Mouse (Mus musculus) liver, embryonic 13.5 days (tissue): ENCODE data around the gene Podn. TPM values are rescaled to one million over a fixed set of nuclear protein-coding genes. Genes with fewer than 3 reads are reported as not detected.
"Not testable (repeated sequence)": the region's sequence is repeated elsewhere in the genome, so short reads cannot be mapped to it uniquely, and the experiment has no call there.

ENCODE experiments used
- ATAC-seq: fragments of 200-750 bp; cut with Nextera tagmentation; 2 replicates; pipeline ENCODE4 v1.8.0; 2017; ENCODE audit warnings: low read depth, mild to moderate bottlenecking, moderate number of reproducible peaks, moderate library complexity
- DNase-seq: peaks from one replicate; pipeline ENCODE4 v3.0.0; 2022
- H3K27ac ChIP-seq: fragments of 300-500 bp; sonication (generic); 2 replicates; pipeline ENCODE4 v1.5.1; 2015; ENCODE audit warnings: moderate library complexity, mild to moderate bottlenecking, inconsistent platforms
- H3K27me3 ChIP-seq: fragments of 300-500 bp; sonication (generic); 2 replicates; pipeline ENCODE4 v1.6.1; 2015; ENCODE audit warnings: mild to moderate bottlenecking, inconsistent platforms
- H3K36me3 ChIP-seq: fragments of 300-500 bp; sonication (generic); 2 replicates; pipeline ENCODE4 v1.6.1; 2015; ENCODE audit warnings: mild to moderate bottlenecking, inconsistent platforms
- H3K4me1 ChIP-seq: fragments of 300-500 bp; sonication (generic); replicated peaks from 2 replicates; pipeline ENCODE4 v1.6.1; 2015; ENCODE audit warnings: inconsistent platforms
- H3K4me2 ChIP-seq: fragments of 300-500 bp; sonication (generic); 2 replicates; pipeline ENCODE4 v1.6.1; 2015; ENCODE audit warnings: inconsistent platforms, mild to moderate bottlenecking, moderate library complexity
- H3K4me3 ChIP-seq: fragments of 300-500 bp; sonication (generic); replicated peaks from 2 replicates; pipeline ENCODE4 v1.5.1; 2015; ENCODE audit warnings: mild to moderate bottlenecking, inconsistent platforms
- H3K9ac ChIP-seq: fragments of 300-500 bp; sonication (generic); 2 replicates; pipeline ENCODE4 v1.6.1; 2015; ENCODE audit warnings: mild to moderate bottlenecking, inconsistent platforms
- H3K9me3 ChIP-seq: fragments of 300-500 bp; sonication (generic); replicated peaks from 2 replicates; pipeline ENCODE4 v1.6.1; 2016; ENCODE audit warnings: inconsistent platforms
- WGBS: fragments of 180-500 bp; shearing (Covaris S2); methylation state at CpG from one replicate; pipeline ENCODE4 v1.1.7; 2015; ENCODE audit not compliant: insufficient replicate concordance; 5-methylcytosine and 5-hydroxymethylcytosine counted together
- polyA plus RNA-seq: library from polyadenylated mRNA; unstranded; fragments of >200 nt; fragmentation: Nextera tagmentation; extraction: Ambion mirVana; gene quantifications from 2 replicates; pipeline ENCODE4 v1.2.1, GENCODE M21; 2015

Gene Podn
- polyA plus RNA-seq, result 0.28 TPM in 1 of 2 replicates, not detected in the other

DNA sequence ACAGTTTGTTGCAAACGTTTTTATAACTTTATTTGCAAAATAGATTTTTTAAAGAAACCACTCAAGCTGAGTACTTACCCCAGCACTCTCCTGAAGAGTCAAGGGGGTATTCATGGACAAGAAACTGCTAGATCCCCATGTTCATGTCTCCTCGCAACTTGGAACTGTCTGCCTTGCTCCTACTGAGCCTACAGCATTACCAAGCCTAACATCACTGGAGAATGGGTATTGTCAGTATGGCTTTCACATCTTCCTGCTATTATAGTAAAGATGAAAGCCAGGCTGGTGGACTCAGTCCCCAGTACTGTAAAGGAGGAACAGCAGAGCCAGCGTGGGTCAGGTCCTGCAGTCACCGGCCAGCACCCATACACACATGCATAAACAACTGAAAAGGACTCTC, at the start of gene Podn:
Gene Podn, minus strand, starts transcription at position 101 of the 400 bp plus-strand sequence.
- Histone ChIP-seq H3K27me3 (no peaks in the 10 kb centered on the region), H3K36me3 (peaks cover 3% of the 10 kb centered on the region; the same call in 1 of the 2 replicates), H3K4me2 (no peak within 1 kb of the TSS), H3K9me3 (no peaks in the 10 kb centered on the region), H3K27ac (no peak within 1 kb of the TSS), H3K4me1 (no peaks in the 10 kb centered on the region), H3K4me3 (no peak within 1 kb of the TSS), H3K9ac (no peak within 1 kb of the TSS)
- WGBS, result 62% methylated on average over 4 of the region's 4 CpGs
- DNase-seq (no peak), ATAC-seq (no peak)

DNA sequence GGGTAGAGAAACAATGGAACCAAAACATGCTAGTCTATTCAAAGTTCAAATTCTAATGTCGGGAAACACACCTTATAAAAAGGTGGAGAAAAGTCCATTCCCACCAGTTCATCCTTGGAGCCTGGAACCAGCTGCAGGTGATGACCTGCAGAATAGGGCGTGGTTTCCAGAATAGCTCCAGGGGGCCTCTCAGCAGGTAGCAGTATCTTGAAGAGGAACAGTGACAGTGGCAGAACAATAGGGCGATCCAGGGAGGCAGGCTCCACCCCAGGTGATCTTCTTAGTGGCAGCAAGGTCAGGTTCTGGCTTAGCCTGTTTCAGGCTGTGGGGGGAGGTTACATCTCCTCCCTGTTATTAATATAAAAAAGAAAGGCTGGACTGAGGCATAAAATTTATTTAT, 49.3 kb upstream of the Podn start:
- H3K9ac ChIP-seq, H3K27me3 ChIP-seq, H3K4me2 ChIP-seq, H3K27ac ChIP-seq, ATAC-seq, H3K36me3 ChIP-seq, H3K4me1 ChIP-seq, H3K4me3 ChIP-seq, H3K9me3 ChIP-seq, DNase-seq: not testable (repeated sequence)
- WGBS, result 40% methylated on average over 3 of the region's 3 CpGs

DNA sequence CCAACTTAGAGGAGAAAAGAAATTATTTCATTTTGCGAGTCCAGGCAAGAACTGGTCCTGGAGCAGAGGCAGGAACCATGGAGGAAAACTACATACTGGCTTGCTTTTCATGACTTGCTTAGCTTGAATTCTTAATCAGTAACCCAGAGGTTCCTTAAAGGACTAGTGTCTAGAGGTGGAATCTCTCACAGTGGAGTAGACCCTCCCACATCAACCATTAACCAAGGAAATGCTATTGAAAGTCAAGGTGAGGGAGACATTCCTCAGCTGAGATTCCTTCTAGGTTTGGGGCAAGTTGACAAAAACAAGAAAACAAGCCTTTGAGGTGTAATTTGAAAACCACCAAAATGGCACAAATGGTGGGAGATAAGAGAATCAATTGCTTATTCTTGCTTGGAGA, 48.6 kb upstream of the Podn start, which contains the start of gene Scp2:
Gene Scp2, minus strand, starts transcription at position 119 of the 400 bp plus-strand sequence.
- Histone ChIP-seq H3K9me3 (no peaks in the 10 kb centered on the region), H3K4me3 (no peak within 1 kb of the TSS), H3K4me2 (no peak within 1 kb of the TSS), H3K27ac (no peak within 1 kb of the TSS), H3K27me3 (no peaks in the 10 kb centered on the region), H3K9ac (no peak within 1 kb of the TSS), H3K36me3 (no peaks in the 10 kb centered on the region), H3K4me1 (no peaks in the 10 kb centered on the region)
- DNase-seq (no peak), ATAC-seq (no peak)
- WGBS, result 63% methylated on average over 1 of the region's 1 CpGs

DNA sequence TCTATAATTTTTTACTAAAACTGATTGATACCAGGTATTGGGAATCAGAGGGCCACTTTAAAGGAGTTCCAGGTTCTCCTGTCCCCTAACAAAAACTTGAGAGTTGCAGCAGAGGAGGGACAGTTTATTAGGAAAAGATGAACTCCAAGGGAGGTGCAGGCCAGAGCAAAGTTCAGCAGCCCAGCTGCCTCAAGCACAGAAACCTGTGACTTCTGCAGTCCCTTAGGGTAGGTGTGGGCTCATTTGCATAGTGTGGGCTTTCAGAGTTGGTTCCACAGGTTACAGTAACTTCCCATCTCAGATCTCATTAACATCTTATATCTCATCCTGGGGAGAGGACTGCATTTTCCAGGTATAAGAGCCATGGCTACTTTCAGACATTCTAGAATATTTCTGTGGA, 47.5 kb upstream of the Podn start:
- DNase-seq (no peak), ATAC-seq (no peak)
- Histone ChIP-seq H3K27ac (no peak overlapping the region), H3K9ac (no peak overlapping the region), H3K9me3 (no peaks in the 10 kb centered on the region), H3K4me3 (no peak overlapping the region), H3K36me3 (no peaks in the 10 kb centered on the region), H3K4me2 (no peak overlapping the region), H3K27me3 (no peaks in the 10 kb centered on the region), H3K4me1 (no peaks in the 10 kb centered on the region)

DNA sequence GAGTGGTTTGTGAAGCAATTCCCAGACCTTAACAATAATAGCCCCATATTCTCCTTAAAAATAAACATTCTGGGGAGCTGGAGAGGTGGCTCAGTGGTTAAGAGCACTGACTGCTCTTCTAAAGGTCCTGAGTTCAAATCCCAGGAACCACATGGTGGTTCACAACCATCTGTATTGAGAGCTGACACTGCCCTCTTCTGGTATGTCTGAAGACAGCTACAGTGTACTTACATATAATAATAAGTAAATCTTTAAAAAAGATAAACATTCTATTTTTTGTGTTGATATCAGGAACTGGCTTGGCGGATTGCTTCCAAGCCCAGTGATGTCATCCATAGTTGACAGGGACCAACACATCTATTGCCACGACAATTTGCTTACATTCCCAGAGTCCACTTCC, 46.9 kb upstream of the Podn start:
- not testable (repeated sequence) for H3K27me3 ChIP-seq, ATAC-seq, DNase-seq, H3K36me3 ChIP-seq, H3K27ac ChIP-seq, H3K4me2 ChIP-seq, H3K4me1 ChIP-seq, H3K9me3 ChIP-seq, H3K4me3 ChIP-seq, H3K9ac ChIP-seq
- WGBS, result 64% methylated on average over 2 of the region's 2 CpGs

DNA sequence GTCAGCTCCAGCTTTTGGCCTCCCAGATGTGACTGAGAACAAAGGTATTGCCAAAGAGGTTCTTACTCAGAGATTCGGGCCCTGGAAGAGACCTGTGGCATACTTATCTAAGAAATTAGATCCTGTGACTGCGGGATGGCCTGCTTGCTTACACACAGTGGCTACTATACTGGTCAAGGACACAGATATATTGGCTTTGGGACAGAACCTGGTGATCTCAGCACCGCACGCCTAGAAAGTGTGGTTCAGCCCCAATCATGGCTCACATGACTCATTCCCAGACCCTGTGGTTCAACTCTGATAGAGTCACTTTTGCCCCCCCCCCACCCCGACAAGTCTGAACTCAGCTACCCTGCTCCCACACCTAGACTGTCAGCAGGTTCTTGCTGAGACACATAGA, 40.7 kb upstream of the Podn start:
- Histone ChIP-seq H3K36me3 (no peaks in the 10 kb centered on the region), H3K27ac (no peak overlapping the region), H3K27me3 (no peaks in the 10 kb centered on the region), H3K9me3 (no peaks in the 10 kb centered on the region), H3K4me1 (no peaks in the 10 kb centered on the region), H3K4me2 (no peak overlapping the region), H3K9ac (no peak overlapping the region), H3K4me3 (no peak overlapping the region)
- WGBS, result 67% methylated on average over 5 of the region's 5 CpGs
- DNase-seq, result no peak
- ATAC-seq, result no peak

DNA sequence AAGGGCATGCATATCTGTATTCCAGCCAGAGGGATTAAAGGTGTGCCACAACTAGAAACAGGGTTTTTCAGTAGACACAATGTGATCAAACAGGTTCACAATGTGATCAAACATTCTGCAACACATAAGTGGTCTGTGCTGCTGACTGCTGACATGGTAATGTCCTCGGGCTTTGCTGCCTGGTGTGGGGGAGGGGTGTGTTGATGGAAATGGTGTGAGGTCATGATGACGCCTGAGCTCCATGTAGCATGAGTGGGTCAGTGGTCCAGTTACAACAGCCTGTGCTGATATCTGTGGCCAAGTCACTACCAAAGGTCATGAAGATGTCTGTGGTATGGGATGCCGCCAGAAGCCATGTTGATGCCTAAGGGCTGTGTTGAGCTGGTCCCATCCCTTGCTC, 34.2 kb upstream of the Podn start:
- Histone ChIP-seq H3K9me3 (no peaks in the 10 kb centered on the region), H3K4me3 (no peak overlapping the region), H3K4me1 (no peaks in the 10 kb centered on the region), H3K4me2 (no peak overlapping the region), H3K36me3 (no peaks in the 10 kb centered on the region), H3K9ac (no peak overlapping the region), H3K27ac (no peak overlapping the region), H3K27me3 (no peaks in the 10 kb centered on the region)
- 70% methylated on average over 3 of the region's 3 CpGs for WGBS
- ATAC-seq (no peak), DNase-seq (no peak)

DNA sequence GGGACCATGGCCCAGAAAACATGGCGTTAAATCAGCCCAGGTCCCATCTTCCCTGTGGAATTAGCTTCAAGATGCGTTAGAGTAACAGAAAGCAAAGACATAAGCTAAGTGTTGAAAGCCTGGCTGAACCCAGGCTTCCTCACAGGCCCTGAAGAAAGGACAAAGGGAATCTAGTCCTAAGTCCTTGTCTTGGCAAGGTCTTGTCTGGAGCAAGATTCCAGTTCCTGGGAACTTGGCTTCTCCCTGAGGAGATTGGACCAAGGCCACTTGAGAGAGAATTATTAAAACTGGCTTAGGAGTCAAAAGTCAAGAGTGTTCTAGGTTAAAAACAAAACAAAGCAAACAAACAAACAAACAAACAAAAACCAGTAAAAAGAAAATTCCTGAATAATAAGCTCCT, 32.1 kb upstream of the Podn start:
- DNase-seq (no peak), ATAC-seq (no peak)
- H3K4me1 ChIP-seq, result no peaks in the 10 kb centered on the region
- H3K4me2 ChIP-seq, result no peak overlapping the region
- H3K9ac ChIP-seq, result no peak overlapping the region
- no peaks in the 10 kb centered on the region for H3K27me3 ChIP-seq
- no peaks in the 10 kb centered on the region for H3K36me3 ChIP-seq
- no peaks in the 10 kb centered on the region for H3K9me3 ChIP-seq
- WGBS, result 67% methylated on average over 2 of the region's 2 CpGs
- H3K27ac ChIP-seq, result no peak overlapping the region
- no peak overlapping the region for H3K4me3 ChIP-seq

DNA sequence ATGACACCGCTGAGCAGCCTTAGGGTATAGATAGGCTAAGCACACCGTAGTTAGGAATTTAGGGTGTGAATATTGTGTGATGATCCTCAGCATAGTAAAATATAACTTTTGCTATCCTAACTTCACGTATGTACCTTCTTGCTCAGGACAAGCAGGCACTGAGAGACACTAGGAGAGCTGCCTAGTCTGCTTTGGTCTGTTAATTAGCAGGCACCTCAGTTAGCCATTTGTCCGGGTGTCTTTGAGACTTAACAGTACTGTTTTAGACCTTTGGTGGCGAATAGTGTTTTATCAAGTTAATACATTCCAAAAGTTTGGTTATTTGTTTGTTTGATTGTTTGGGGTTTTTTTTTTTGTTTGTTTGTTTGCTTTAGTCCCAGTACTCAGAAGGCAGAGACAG, 31.3 kb upstream of the Podn start:
- ATAC-seq, result no peak
- Histone ChIP-seq H3K4me1 (no peaks in the 10 kb centered on the region), H3K27ac (no peak overlapping the region), H3K4me2 (no peak overlapping the region), H3K36me3 (no peaks in the 10 kb centered on the region), H3K9ac (no peak overlapping the region), H3K4me3 (no peak overlapping the region), H3K9me3 (no peaks in the 10 kb centered on the region), H3K27me3 (no peaks in the 10 kb centered on the region)
- DNase-seq, result no peak
- WGBS, result 70% methylated on average over 5 of the region's 5 CpGs

DNA sequence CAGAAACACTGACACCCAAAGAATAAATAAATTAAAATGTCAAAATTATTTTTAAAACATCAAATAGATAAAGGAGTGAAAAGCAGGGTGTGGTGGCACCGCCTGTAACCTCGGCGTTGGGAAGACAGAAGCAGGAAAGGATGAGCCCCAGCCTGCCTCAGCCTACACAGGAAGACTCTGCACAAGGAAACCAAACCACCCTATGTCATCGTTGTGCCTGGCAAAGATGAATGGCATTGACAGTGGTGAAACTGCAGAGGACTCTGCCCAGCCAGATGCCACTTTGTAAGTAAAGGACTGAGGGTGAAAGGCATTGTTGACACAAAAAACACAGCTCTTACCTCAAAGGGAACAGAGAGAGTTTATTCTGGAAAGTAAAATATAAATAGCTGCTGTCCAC, 30.0 kb upstream of the Podn start:
- Histone ChIP-seq H3K4me1 (no peaks in the 10 kb centered on the region), H3K27ac (no peak overlapping the region), H3K9ac (no peak overlapping the region), H3K9me3 (no peaks in the 10 kb centered on the region), H3K27me3 (no peaks in the 10 kb centered on the region), H3K36me3 (no peaks in the 10 kb centered on the region), H3K4me2 (no peak overlapping the region), H3K4me3 (no peak overlapping the region)
- 50% methylated on average over 4 of the region's 4 CpGs for WGBS
- ATAC-seq (no peak), DNase-seq (no peak)

DNA sequence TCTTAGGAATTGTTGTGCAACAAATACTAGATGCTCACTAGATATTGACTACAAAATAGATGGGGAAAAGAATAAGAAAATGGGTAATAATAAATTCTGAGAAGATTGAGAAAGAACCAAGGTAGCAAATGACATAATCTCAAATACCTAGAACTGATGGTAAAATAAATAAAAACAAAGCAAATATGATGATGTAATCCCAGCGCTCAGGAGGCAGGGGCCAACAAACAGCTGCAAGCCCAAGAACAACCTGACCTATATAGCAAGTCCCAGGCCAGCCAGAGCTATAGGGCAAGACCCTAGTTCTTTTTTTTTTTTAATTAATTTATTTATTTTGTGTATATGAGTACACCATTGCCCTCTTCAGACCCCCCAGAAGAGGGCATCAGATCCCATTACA, 27.9 kb upstream of the Podn start:
- Histone ChIP-seq H3K27me3 (no peaks in the 10 kb centered on the region), H3K36me3 (no peaks in the 10 kb centered on the region), H3K4me3 (no peak overlapping the region), H3K4me1 (no peaks in the 10 kb centered on the region), H3K4me2 (no peak overlapping the region), H3K9ac (no peak overlapping the region), H3K9me3 (no peaks in the 10 kb centered on the region), H3K27ac (no peak overlapping the region)
- WGBS, result 67% methylated on average over 1 of the region's 1 CpGs
- DNase-seq (no peak), ATAC-seq (no peak)

DNA sequence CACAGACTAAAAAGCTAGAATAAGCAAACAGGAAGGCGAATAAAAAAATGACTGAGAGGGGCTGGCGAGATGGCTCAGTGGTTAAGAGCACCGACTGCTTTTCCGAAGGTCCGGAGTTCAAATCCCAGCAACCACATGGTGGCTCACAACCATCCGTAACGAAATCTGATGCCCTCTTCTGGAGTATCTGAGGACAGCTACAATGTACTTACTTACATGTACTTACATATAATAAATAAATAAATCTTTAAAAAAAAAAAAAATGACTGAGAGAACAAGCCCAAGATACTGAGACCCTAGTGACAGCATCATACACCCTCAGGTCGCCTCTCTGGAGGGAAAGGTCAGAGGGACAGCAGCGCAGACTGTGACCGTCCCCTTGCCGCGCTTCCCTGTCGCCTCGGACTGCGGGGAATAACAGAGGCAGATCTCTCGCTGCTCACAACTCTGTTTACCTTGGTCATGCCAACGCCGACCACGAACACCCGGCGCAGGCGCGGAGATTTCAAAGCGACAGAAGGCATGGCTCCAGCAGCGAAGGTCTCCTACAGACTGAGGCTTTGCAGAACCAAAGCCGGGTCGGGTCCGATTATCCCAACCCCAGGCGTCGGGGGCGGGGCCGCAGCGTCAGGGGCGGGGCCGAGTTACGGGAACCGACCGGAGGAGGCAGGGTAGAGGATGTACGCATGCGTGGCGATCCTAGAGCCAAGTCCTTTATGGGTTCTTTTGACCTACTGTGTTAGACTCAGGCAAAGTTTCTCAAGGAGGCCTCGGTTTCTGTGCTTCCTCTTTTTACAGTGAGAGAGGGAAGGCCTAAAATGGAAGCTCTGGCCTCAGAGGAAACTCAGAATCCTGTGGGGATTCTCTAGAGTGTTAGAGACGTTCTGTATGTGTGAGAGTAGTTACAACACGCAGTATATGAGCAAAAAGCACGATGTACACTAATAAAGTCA, 22.0 kb upstream of the Podn start:
- Histone ChIP-seq H3K4me2 (peak overlapping the region; percentile 78), H3K36me3 (no peaks in the 10 kb centered on the region), H3K9ac (peak overlapping the region; percentile 75), H3K4me3 (peak overlapping the region; percentile 71), H3K27ac (peak overlapping the region; percentile 65), H3K4me1 (peaks cover 11% of the 10 kb centered on the region), H3K27me3 (no peaks in the 10 kb centered on the region), H3K9me3 (no peaks in the 10 kb centered on the region)
- WGBS, result 8% methylated on average over 45 of the region's 45 CpGs
- DNase-seq (peak; percentile 88), ATAC-seq (peak; percentile 93)
